Mouse (Mus musculus): ENCODE data around the gene Ikbke. TPM values are rescaled to one million over a fixed set of nuclear protein-coding genes. Genes with fewer than 3 reads are reported as not detected.

The Ikbke gene
- polyA plus RNA-seq (2017; shearing (Covaris generic)) = 204 TPM

DNA sequence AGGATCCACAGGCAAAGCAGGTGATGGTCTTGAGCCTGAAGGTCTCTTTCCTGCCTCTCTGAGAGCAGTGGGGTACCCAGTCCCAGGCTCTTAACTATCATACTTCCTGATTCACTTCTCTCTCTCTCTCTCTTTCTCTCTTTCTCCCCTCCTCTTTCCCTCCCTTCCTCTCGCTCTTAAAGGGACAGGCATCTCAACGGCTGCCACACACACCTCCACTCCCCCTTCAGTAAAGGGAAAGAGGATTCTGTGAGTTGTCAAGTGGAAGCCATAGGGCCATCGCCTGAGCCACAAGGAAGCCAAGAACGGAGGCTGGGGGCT is at the start of gene Ikbke:
TSS of gene Ikbke (minus strand) at position 151 of the 321 bp plus-strand sequence.

GRCm38 (mm10) chr1:131245089-131245856 is 34.1 kb downstream of the Ikbke start, which contains the start of gene Rassf5:
Gene Rassf5 (minus strand): TSS chr1:131245258.

Other genes with a start within 250 kb of the Ikbke start
- 6.5 TPM for gene Mapkapk2, start 181.8 kb downstream of the Ikbke start, polyA plus RNA-seq (2017; shearing (Covaris generic))
- gene Dyrk3, start 141.3 kb downstream of the Ikbke start, polyA plus RNA-seq (2017; shearing (Covaris generic)) = not detected
- 74.6 TPM for gene Eif2d, start 126.4 kb downstream of the Ikbke start, polyA plus RNA-seq (2017; shearing (Covaris generic))
- gene Rassf5, start 34.3 kb downstream of the Ikbke start, polyA plus RNA-seq (2017; shearing (Covaris generic)) = 464 TPM
- 49.9 TPM for gene Srgap2, start 247.7 kb upstream of the Ikbke start, polyA plus RNA-seq (2017; shearing (Covaris generic))
- 1.7 TPM for gene Fam72a, start 248.3 kb upstream of the Ikbke start, polyA plus RNA-seq (2017; shearing (Covaris generic))